Mouse (Mus musculus) kidney, adult 2 months (tissue): ENCODE data around the gene Thsd7a.

Experiments
- CTCF ChIP-seq: fragments of 200-500 bp; conservative IDR thresholded peaks from 2 replicates; pipeline ENCODE4 v1.5.1; 2011; ENCODE audit warnings: low read depth, mild to moderate bottlenecking, control low read depth, low read length, moderate library complexity, mixed read lengths; ENCODE audit not compliant: insufficient read depth, insufficient read length
- POLR2A ChIP-seq: fragments of 200-500 bp; IDR thresholded peaks from one replicate; pipeline ENCODE4 v1.6.1; 2011; ENCODE audit warnings: low read depth, low read length, control low read depth

- TF ChIP-seq POLR2A (no peak), CTCF (no peak)
Observed at GRCm38 (mm10) chr6:12517726-12518125, 231.5 kb downstream of the Thsd7a start.
